Mouse (Mus musculus) brain, adult 2 months (tissue): ENCODE results near the gene Ankub1.

Source experiments
- DNase-seq: peaks from one replicate; pipeline ENCODE4 v3.0.0; 2011; ENCODE audit warnings: low read depth, low spot score

The Ankub1 gene

DNA sequence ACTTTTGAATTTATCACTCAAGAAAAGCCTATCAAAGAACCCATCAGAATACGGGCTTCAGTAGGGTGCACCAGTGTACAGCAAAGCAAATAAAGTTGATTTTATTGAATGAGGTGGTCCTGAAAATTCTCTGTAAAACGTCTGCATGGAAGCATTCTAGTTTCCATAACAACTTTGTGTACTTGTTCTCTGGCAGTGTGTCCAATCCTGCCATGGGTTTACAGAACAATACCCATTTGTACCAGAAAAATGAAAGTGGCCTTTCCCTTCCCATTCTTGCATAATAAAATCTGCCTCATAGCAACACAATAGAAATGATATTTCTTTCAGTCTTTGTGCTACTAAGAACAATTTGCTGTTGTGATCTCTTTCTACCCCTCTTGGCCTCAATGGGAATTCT, at the start of gene Ankub1:
Ankub1 (minus strand) TSS at position 81 of the 400 bp plus-strand sequence.
- DNase-seq: peak; percentile 83

DNA sequence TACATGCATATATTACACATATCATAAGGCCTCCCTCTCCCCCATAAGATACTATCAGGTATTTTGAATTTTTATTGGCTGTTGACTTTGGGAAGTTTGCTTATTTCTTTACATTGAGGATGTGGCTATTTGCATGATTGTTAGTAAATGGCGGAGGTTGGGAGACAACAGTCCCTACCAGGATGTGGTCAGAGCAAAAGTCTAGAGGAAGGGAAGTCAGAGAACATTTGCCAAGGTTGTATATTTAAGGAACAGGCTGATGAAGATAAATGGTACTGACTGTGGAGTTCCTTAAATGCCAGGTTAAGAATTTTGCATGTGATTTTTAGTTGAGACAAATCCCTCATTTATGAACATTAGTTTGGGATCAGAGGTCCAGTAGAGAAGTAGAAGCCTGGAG, 47.2 kb upstream of the Ankub1 start:
- DNase-seq: no peak

DNA sequence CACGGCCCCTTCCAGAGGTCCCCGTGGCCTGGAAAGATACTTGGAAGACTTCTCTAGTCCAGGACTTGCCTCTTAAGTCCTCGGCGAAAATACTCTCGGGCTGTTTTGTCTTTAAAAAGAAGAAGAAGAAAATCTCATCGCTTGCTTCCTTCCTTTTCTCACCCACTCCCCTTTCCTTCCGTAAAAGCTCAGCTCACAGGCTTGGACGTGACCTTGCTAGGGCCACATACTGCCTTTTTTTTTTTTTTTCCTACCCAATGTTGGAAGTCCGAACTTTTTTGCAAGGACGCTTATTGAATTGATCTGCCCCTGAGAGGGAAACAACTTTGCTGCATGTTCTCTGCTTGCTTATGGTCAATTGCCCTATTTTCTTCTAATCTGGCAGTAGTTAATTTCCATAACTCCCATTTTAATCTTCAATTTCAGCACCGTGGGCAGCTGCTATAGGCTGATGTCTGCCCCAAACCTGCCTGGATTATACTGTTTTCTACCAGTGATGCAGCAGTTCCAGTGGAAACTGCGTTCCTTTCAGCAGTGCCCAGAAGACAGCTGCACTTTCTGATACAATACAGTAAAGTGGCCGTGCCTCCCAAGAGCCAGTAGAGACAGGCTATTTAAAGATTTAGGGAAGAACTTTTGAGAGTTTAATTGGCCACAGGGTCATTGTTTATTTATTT, 44.0 kb upstream of the Ankub1 start:
- DNase-seq: peak; percentile 12

DNA sequence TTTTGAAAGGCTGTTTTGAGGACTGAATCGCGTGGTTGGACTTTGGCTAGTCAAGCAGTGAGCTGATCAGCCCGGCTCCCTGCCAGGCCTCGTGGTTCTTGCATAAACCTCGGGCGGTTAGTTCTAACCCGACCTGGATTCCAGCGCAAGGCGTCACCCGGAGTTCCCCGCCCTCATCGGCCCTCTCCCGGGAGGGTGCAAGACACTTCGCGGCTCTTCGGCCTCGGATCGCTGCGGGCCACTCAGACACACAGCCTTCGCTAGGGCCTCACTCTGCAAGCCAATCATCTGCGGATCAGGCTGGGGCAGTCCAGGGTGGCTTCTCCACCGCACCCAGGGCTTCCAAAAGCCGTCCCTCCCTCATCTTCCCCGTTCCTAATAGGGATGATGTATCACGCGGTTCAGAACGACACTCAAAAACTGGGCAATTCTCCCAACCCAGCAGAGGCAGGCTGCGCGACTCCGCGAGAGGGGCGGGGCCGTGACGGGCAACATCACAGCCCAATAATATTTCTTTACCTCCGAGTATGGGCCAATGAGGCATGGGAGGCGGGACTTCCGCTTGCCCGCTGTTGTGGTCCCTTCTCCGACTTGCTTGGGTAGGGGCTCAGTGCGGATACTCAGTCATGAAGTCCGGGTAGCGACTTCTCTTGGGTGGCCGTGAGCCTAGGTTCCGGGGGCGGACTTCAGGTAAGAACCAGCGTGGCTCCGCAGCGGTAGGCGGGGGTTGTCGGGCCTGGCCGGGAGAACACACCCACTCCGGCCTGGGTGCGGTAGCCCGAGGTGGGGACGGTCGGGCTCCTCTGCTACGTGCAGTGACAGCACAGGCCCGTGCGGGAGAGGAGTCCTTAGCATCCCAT, 43.1 kb upstream of the Ankub1 start, which contains the start of gene Rnf13:
Rnf13 (plus strand) TSS at position 552 of the 860 bp plus-strand sequence.
- peak; percentile 98 for DNase-seq

DNA sequence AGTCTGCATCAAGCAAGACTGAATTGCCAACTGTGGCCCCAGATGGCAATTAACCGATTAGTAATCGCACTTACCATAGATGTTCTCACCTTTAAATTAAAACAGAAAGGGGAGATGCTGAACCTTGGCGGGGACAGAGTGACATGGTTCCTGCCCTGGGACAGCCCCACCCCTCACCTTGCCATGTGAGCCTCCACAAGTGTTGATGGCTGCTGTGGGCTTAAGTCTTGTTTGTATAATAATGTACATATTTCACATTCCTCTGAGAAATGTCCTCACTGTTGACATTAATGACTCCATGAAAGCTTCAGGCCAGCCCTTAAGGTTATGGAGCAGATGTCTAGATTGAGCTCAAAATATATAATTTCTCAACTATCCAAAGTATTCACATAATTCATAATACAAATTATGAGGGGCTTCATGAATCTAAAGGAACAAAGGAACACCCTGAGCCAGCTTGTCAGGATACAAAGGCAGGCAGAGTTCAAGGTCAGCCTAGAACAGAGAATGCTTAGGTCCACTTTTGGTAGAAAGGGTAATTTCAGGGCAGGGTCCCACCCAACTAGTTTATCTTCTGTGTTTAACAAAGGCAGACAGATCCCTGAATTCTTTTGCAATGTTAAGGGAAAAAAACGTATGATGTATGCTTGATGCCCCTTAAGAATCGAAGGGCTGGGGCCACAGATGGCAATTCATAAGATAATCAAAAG, 39.8 kb upstream of the Ankub1 start:
- no peak for DNase-seq

DNA sequence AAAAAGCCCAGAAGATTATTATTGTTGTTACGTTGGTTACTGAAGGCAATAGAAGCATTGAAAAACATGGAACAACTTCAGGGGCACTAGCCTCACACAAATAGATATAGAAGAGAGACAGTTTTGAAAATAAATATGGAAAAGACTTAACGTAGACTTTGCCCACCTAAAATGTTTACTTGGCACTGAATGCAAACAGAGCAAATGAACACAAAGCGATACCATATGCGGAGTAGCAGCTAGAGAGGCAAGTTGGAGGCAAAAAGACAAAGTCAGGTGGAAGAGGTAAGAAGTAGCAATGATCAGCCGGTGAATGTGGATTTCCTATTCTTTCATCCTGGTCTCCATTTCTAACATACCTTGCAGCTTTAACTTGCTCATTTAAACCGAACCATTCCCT, 21.6 kb upstream of the Ankub1 start:
- DNase-seq: no peak

DNA sequence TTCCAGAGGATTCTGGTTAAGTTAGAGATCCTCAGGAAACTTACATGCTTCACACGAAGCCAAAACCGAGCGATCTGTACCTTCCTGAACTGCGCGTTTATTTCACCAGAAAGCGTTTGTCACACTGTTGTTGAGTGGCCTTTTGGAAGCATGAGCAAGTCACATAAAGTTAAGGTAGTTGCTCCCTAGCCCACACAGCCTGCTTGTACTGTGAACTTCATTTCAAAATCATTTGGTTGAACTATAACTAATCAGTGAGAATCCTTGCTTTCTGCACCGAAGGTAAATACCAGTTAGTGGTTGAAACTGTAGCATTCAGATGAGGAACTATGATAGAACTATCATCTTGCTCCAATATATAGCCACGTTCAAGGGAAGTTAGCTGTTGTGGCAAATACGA, 4.2 kb upstream of the Ankub1 start:
- DNase-seq: no peak

DNA sequence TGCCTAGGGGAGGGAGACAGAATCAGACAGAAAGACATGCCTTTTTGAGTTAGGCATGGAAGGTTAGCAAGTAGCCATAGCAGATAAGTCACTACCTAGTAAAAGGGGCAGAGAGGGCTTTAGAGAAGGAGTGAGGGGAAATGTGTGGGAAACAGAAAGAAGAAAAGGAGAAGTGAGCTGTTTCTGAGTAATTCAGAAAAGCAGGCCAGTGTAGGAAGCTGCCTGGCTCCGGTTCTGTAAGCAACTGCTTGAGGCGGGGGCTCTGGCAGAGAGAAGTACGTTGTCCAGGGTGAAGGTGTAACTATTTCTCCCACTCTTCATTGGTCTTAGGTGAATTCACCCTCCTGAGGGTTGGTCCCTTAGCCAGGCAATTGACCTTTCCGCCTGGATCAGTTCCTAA, 3.6 kb upstream of the Ankub1 start:
- no peak for DNase-seq

DNA sequence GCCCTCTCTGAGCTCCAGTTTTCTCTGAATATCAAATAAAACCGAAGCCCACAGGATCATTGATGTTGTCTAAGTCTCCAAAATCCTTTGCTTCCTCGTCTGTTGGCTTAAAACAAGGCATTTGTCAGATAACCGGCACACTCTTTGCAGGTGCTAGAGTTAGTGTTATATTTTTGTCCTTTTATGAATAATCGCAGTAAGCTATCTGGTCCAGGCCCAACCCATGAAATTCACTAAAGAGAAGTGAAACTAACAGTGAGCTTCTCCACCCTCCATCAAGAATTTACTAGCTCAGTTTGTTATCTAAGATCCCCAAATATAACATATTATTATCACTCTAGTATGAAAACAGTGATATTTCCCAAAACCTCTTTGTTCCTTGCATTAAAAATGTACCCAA, 827 bp downstream of the Ankub1 start:
- no peak for DNase-seq

DNA sequence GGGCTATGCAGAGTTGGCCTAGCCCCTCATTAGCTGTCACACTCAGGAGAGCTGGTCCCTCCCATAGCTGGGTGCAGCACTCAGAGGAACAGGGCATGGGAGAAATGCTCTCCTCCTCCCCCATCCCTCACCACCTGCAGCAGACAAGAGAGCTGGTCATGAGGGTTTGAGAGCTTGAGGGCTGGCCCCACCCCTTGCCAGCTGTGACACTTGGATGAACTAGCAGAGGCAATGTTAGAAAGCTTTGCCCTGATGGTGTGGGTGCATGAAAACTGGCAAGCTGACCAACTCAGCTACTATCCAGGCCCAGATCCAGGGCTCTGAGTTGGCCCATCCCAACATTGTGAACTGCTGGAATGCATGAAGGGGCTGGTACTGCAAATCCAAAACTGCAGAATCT, 14.8 kb downstream of the Ankub1 start:
- DNase-seq: peak; percentile 93

DNA sequence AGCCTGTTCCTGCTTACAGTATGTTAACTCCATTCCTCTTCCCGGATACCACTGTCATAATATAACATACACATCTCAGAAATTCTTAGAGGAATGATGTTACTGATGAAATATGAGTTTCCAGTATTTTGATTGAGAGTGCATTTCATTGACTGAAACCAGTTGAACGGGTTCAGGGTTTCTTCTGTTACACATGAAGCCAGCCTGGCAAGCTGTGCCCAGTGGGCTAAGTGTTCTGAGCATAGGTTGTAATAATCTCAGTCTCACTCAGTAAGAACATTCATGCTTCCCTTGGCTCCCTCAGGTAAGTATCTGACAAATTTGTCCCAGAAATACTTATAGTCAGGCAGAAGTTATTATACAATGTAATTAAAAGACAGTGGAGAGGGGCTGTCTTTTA, 18.5 kb downstream of the Ankub1 start:
- no peak for DNase-seq

DNA sequence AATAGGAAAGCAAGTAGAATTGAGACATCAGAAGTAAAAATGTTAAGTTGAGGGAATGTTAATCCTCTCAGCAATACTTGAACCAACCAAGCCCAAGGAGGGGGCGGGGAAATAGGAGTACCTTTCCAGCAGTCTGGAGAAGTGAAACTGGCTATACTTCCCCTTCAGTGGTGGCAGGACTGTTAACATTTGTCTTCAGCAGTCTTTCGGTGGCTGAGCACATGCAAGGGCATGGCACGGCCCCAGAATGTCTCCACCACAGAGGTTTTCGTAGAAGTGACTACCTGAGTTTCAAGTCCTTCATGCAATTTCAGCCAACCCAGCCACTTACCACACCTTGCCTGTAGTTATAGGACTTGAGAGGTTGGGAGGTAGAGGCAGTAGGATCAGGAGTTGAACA, 19.0 kb downstream of the Ankub1 start:
- DNase-seq: peak; percentile 16

DNA sequence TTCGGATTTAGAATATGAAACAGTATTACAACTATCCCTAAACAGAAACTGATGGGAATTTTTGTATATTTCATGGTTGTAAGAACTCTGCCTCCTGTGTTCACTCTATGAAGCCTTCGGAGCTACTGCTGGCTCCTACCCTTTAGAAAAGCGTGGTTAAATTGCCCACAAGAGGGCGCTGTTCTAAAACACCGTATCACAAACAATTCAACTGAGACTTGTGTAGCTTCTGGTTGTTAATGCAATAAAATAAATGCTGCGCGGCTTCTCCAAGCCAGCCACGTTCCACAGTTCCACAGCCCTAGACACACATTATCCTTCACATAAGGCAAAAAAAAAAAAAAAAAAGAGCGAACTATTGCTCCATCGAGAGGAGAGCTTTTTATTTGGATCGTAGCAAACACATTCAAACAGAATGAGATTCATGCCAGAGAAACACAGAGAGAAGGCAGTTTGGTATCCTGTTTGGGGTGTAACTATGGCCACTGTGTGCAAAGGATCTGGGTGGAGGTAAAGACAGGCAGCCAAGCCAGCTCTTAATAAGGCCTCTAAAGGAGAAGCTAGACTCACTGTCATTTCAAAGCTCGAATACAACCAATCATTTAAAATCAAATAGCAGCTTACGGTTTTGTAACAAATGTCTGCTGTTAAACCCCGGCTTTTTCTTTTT, 25.4 kb downstream of the Ankub1 start:
- DNase-seq: peak; percentile 95

DNA sequence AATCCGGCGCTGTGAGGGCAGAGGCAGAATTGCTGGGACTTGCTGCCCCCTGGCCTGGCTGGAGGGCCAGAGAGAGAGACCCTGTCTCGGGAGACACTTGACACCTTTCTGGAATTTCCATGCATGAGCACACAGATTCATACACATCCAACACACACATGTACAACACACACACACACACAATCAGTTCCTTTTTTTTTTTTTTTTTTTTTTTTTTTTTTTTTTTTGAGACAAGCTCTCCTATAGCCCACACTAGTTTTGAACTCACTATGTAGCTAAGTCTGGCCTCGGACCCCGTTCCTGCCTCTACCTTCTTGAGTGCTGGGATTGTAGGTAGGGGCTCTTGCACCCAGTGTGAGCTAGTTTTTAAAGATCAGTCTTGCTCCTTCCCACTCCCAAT, 26.7 kb downstream of the Ankub1 start:
- DNase-seq: no peak

DNA sequence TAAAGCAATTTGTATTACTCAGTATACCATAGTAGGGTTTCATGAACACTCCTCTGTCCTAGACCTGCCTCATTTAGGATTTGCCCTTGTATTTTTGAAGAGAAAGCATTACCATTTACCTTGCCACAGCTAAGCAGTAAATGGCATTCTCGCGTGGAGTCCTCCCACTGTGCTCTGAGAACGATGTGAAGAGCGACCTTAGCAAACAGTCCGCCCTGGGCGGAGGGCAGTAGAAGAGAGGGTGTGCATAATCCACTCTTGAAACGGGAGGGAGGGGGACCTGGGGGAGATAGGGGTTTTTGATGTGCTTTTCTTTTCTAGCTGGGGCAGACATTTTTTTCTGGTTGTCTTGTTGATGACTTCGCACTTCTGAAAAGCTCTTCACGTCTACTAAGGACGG, 27.9 kb downstream of the Ankub1 start:
- DNase-seq: no peak

DNA sequence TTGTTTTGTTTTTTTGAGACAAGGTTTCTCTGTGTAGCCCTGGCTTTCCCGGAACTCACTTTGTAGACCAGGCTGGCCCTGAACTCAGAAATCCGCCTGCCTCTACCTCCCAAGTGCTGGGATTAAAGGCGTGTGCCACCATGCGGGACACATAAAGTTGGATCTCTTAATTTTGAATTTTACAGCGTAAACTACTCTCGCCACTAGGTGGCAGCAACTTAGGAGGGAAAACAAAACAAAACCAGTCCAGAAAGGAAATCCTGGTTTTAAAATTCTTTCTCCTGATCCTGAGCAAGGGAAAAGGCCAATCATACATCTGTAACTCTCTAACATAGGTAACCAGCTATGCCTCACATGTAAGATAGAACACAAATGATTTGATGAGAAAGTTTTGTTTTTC, 28.9 kb downstream of the Ankub1 start:
- peak; percentile 79 for DNase-seq

DNA sequence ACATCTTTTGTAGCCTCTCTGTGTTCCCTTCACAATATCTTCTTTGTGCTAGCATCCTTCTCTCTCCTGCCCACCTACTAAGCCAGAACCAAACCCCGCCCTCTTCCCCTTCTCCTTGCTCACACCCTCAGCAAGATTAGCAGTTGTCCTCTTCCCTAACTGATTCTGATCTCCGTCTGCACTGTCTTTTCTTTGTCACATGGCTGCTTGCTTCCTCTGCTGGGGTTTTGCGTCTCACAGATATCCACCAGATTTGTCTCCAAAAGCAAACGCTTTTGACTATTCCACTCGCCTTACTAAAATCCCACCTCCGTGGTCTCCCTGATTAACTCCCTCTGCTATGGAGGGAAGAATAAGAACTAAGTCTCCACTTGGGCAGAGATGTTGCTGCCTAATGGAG, 34.0 kb downstream of the Ankub1 start:
- no peak for DNase-seq

DNA sequence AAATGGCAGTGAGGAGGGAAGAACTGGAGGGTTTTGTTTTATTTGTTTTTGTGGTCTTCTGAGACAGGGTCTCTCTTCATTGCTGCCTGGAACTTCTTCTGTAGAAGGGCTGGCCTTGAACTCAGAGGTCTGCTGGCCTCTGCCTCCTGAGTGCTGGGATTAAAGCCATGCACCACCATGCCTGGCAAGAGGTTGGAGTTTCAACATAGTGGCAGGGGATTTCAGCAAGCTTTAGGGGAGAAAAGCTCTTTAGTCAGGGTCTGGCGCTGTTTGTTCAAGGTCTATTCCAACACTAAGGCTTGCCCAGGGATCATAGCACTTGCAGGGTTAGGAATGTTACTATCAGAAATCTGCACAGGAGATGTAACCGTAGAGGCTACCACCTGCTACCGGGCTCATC, 39.0 kb downstream of the Ankub1 start:
- no peak for DNase-seq

DNA sequence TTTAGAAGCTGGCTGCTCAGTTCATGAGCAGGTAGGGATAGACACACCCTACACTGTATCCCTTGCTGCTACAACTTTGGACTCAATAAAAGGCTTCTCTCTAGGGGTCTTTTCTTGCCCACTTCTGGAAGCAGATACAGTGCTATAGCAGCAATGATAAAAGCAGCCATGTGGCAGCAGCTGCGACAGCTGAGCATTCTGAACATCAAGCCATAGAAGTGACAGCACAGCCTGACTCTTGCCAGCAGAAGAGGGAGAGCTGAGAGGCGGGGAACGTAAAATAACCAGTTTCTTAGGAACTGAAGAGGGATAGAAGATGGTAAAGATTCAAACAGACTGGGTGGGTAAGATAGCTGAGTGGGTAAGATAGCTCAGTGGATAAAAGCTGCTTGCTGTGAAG, 40.1 kb downstream of the Ankub1 start:
- no peak for DNase-seq

DNA sequence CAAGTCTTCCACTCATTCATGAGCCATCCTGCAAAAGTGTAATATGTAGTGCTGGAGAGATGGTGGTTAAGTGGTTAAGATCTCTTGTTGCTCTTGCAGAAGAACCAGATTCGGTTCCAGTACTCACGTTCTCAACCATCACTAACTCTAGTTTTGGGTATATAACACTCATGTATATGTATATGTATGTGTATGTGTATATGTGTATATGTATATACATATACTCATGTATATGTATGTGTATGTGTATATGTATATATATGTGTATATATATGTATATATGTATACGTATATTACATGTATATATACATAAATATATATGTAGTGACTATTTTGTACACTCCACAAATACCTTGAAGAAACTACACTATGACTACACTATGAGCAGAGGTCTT, 40.7 kb downstream of the Ankub1 start:
- DNase-seq: no peak

DNA sequence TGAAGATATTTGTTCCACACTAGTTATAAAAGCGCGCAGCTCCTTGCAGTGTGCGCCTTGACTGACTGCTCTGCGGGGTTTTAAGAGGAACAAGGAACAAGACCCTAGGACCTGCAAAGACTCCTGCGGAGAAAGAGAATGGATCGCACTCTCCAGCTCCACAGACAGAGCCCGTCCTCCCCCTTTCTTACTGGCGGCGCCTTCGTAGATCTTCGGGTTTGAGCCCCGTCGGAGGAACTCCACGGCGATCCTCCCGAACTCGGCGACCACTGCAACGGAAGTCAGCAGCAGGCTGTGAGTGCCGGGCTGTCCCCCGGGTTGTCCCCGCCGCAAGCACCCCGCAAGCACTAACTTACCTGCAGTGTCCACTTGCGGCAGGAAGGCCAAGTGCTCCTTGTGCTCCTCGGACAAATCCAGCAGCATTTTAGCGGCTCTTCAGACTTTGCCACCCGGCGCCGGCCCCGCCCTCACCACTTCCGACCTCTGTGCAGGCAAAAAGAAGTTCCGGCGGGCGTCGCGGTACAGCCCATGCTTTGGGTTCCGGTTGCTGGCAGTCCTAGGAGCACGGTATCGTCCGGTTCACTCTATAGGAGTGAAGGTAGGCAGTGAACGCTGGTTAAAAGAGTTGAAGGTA, 41.3 kb downstream of the Ankub1 start, which contains the start of gene Commd2:
Commd2 (minus strand) TSS at position 485 of the 634 bp plus-strand sequence.
- peak; percentile 95 for DNase-seq
